Mouse (Mus musculus) spleen, adult 2 months (tissue): ENCODE results near the gene Cib4. TPM values are rescaled to one million over a fixed set of nuclear protein-coding genes. Genes with fewer than 3 reads are reported as not detected.

Source experiments
- DNase-seq, 2 experiments: peaks; one replicate each; pipeline versions ENCODE4 v3.0.0 to v3.0.0-alpha.2; 2012 to 2021; ENCODE audit warnings: low spot score in 2 of 2, low read depth in 1 of 2
- H3K27ac ChIP-seq: fragments of 200-500 bp; 2 replicates; pipeline ENCODE4 v1.5.1; 2012; ENCODE audit warnings: low read length, inconsistent platforms; ENCODE audit not compliant: insufficient read depth
- H3K27me3 ChIP-seq: fragments of 200-500 bp; 2 replicates; pipeline ENCODE4 v1.6.1; 2012; ENCODE audit warnings: mild to moderate bottlenecking, moderate library complexity, low read length, inconsistent platforms; ENCODE audit not compliant: control insufficient read depth, insufficient read depth
- H3K36me3 ChIP-seq: fragments of 200-500 bp; 2 replicates; pipeline ENCODE4 v1.6.1; 2012; ENCODE audit warnings: mild to moderate bottlenecking, low read length, inconsistent platforms; ENCODE audit not compliant: control insufficient read depth, insufficient read depth
- H3K4me1 ChIP-seq: fragments of 200-500 bp; 2 replicates; pipeline ENCODE4 v1.6.1; 2011; ENCODE audit warnings: inconsistent platforms; ENCODE audit not compliant: control insufficient read depth, insufficient read depth, insufficient read length
- H3K4me3 ChIP-seq: fragments of 200-500 bp; 2 replicates; pipeline ENCODE4 v1.5.1; 2011; ENCODE audit warnings: mild to moderate bottlenecking, inconsistent platforms; ENCODE audit not compliant: insufficient read depth, insufficient read length; ENCODE audit errors: extremely low read depth
- CTCF ChIP-seq: fragments of 200-500 bp; IDR thresholded peaks from 2 replicates; pipeline ENCODE4 v1.5.1; 2011; ENCODE audit warnings: mild to moderate bottlenecking, inconsistent platforms; ENCODE audit not compliant: insufficient read depth, insufficient read length, insufficient replicate concordance; ENCODE audit errors: extremely low read depth
- POLR2A ChIP-seq: fragments of 200-500 bp; IDR thresholded peaks from 2 replicates; pipeline ENCODE4 v1.6.1; 2011; ENCODE audit warnings: low read depth, low read length, inconsistent platforms
- WGBS: fragments of 180-500 bp; shearing (Covaris S2); methylation state at CpG from one replicate; pipeline ENCODE4 v1.1.7; 2018; 5-methylcytosine and 5-hydroxymethylcytosine counted together
- polyA plus RNA-seq: library from polyadenylated mRNA; depleted of rRNA; stranded (reverse); fragments of >200 nt; gene quantifications from 2 replicates; pipeline ENCODE4 v1.2.3, GENCODE M21; 2012

Cib4 gene
- polyA plus RNA-seq, 1 experiment = not detected

- TF ChIP-seq CTCF = peak; percentile 26; the same call in 1 of the 2 replicates
- no peak for TF ChIP-seq POLR2A
- H3K27ac ChIP-seq = no peak overlapping the region
- no peaks in the 10 kb centered on the region for H3K36me3 ChIP-seq
- DNase-seq = peak in 1 of 2 experiments; percentile 18
- 17% methylated on average over 5 of the region's 5 CpGs for WGBS
- H3K27me3 ChIP-seq = no peaks in the 10 kb centered on the region
- H3K4me3 ChIP-seq = no peak overlapping the region
- no peaks in the 10 kb centered on the region for H3K4me1 ChIP-seq
Observed at GRCm38 (mm10) chr5:30482319-30482718, 63.3 kb downstream of the Cib4 start.

GRCm38 (mm10) chr5:30476534-30476933 lies 69.1 kb downstream of the Cib4 start:
- no peaks in the 10 kb centered on the region for H3K36me3 ChIP-seq
- H3K4me3 ChIP-seq = no peak overlapping the region
- no peak for DNase-seq
- H3K27me3 ChIP-seq = no peaks in the 10 kb centered on the region
- 35% methylated on average over 10 of the region's 10 CpGs for WGBS
- no peak overlapping the region for H3K27ac ChIP-seq
- peak; percentile 64; the same call in 1 of the 2 replicates for TF ChIP-seq CTCF
- TF ChIP-seq POLR2A = no peak
- no peaks in the 10 kb centered on the region for H3K4me1 ChIP-seq

GRCm38 (mm10) chr5:30472148-30472547 lies 73.5 kb downstream of the Cib4 start:
- H3K27me3 ChIP-seq = no peaks in the 10 kb centered on the region
- no peak overlapping the region for H3K4me3 ChIP-seq
- DNase-seq = no peak
- TF ChIP-seq CTCF (no peak), POLR2A (no peak)
- WGBS = 56% methylated on average over 5 of the region's 5 CpGs
- H3K36me3 ChIP-seq = no peaks in the 10 kb centered on the region
- H3K27ac ChIP-seq = no peak overlapping the region
- H3K4me1 ChIP-seq = no peaks in the 10 kb centered on the region

GRCm38 (mm10) chr5:30470454-30470853 lies 75.2 kb downstream of the Cib4 start:
- Histone ChIP-seq H3K4me3 (no peak overlapping the region), H3K4me1 (no peaks in the 10 kb centered on the region), H3K36me3 (no peaks in the 10 kb centered on the region), H3K27ac (no peak overlapping the region), H3K27me3 (no peaks in the 10 kb centered on the region; the same call in 1 of the 2 replicates)
- 56% methylated on average over 6 of the region's 6 CpGs for WGBS
- no peak for DNase-seq
- TF ChIP-seq CTCF (no peak), POLR2A (no peak)

GRCm38 (mm10) chr5:30466315-30466714 lies 79.3 kb downstream of the Cib4 start:
- H3K36me3 ChIP-seq = no peaks in the 10 kb centered on the region
- H3K27me3 ChIP-seq = no peaks in the 10 kb centered on the region; the same call in 1 of the 2 replicates
- WGBS = 47% methylated on average over 9 of the region's 9 CpGs
- DNase-seq = no peak
- H3K27ac ChIP-seq = no peak overlapping the region
- TF ChIP-seq POLR2A (no peak), CTCF (no peak)
- H3K4me3 ChIP-seq = no peak overlapping the region
- H3K4me1 ChIP-seq = no peaks in the 10 kb centered on the region

GRCm38 (mm10) chr5:30465861-30466260 lies 79.8 kb downstream of the Cib4 start, which contains the start of gene 1700001C02Rik:
1700001C02Rik (plus strand) TSS chr5:30466047.
- 21% methylated on average over 21 of the region's 21 CpGs for WGBS
- Histone ChIP-seq H3K4me1 (no peaks in the 10 kb centered on the region), H3K4me3 (no peak within 1 kb of the TSS), H3K27me3 (no peaks in the 10 kb centered on the region; the same call in 1 of the 2 replicates), H3K27ac (no peak within 1 kb of the TSS), H3K36me3 (no peaks in the 10 kb centered on the region)
- no peak for DNase-seq
- no peak for TF ChIP-seq POLR2A
- TF ChIP-seq CTCF = no peak

GRCm38 (mm10) chr5:30461821-30462220 lies 83.8 kb downstream of the Cib4 start, which contains the start of gene Otof:
Otof (minus strand) TSS chr5:30461932.
- DNase-seq = no peak
- H3K4me3 ChIP-seq = no peak within 1 kb of the TSS
- H3K27me3 ChIP-seq = no peaks in the 10 kb centered on the region; the same call in 1 of the 2 replicates
- H3K36me3 ChIP-seq = no peaks in the 10 kb centered on the region
- no peak within 1 kb of the TSS for H3K27ac ChIP-seq
- WGBS = 41% methylated on average over 12 of the region's 12 CpGs
- no peaks in the 10 kb centered on the region for H3K4me1 ChIP-seq
- TF ChIP-seq CTCF = no peak
- no peak for TF ChIP-seq POLR2A
